ENCODE assay signal across 8 mouse cellular contexts in genomic region chr5:121220732-121221301, GRCm38 (mm10). TPM values are rescaled to one million over a fixed set of nuclear protein-coding genes. Genes with fewer than 3 reads are reported as not detected.
DNase-seq lines count a peak whose midpoint lies in the region; ATAC-seq lines count a peak whose summit lies in the region.

No protein-coding gene starts in this region.

- peak overlapping the region; percentile 77 for H3K4me2 ChIP-seq in heart, embryonic 14.5 days (ENCODE audit: low read length)

- peaks cover 6 to 14% of the 10 kb centered on the region in 2 experiments for H3K4me1 ChIP-seq in heart, embryonic 14.5 days (ENCODE audit: control insufficient read depth in 2 of 2, insufficient read depth in 2 of 2, low read length in 2 of 2)

- ATAC-seq in heart, embryonic 14.5 days (ENCODE audit: insufficient number of reproducible peaks, insufficient read depth, low FRiP score, low read depth): peak; percentile 43

- H3K9ac ChIP-seq in heart, embryonic 14.5 days (ENCODE audit: low read length): peak overlapping the region; percentile 93

- no peaks in the 10 kb centered on the region for H3K27me3 ChIP-seq in heart, embryonic 14.5 days (ENCODE audit: control insufficient read depth, insufficient read depth, low read length)
- H3K27me3 ChIP-seq in splenic B cell, adult 2 months (ENCODE audit: control insufficient read depth, insufficient read depth, low read length, poor library complexity, severe bottlenecking): no peaks in the 10 kb centered on the region

- H3K9me3 ChIP-seq in heart, embryonic 14.5 days (ENCODE audit: control insufficient read depth, low read length): no peaks in the 10 kb centered on the region

- WGBS in heart, embryonic 14.5 days: under 1% methylated on average over 37 of the region's 38 CpGs

- peak overlapping the region; percentile 18 to 75 for H3K27ac ChIP-seq in heart, embryonic 14.5 days (replicated peaks in 1 of 2; ENCODE audit: control insufficient read depth in 1 of 2, insufficient read depth in 1 of 2, low read depth in 2 of 2, low read length in 2 of 2)

- H3K36me3 ChIP-seq in heart, embryonic 14.5 days (ENCODE audit: control insufficient read depth, insufficient read depth, low read length): no peaks in the 10 kb centered on the region
- no peaks in the 10 kb centered on the region for H3K36me3 ChIP-seq in splenic B cell, adult 2 months (ENCODE audit: control insufficient read depth, insufficient read depth, low read length, poor library complexity, severe bottlenecking)

- peak overlapping the region; percentile 70 to 93 for H3K4me3 ChIP-seq in heart, embryonic 14.5 days (ENCODE audit: control insufficient read depth in 1 of 2, insufficient read depth in 1 of 2, low read depth in 1 of 2, low read length in 2 of 2)

- DNase-seq in B cell, adult 2 months: peak; percentile 27 to 36
- peak; percentile 44 for DNase-seq in ES-CJ7 (ENCODE audit: low read depth, low spot score)
- peak; percentile 61 for DNase-seq in embryo, embryonic 10 days (ENCODE audit: low spot score)
- DNase-seq in layer of hippocampus, postnatal 10 days (ENCODE audit: low spot score in 2 of 2): peak; percentile 54 to 68
- DNase-seq in lung, postnatal 25 days (ENCODE audit: low spot score): peak; percentile 8
- DNase-seq in splenic B cell, adult 2 months (ENCODE audit: low read depth, low spot score): peak; percentile 36
- DNase-seq in adrenal gland, adult 2 months: no peak

RNA-seq across cellular contexts. Expression of gene Hectd4, which starts 0.8 kb away (rescaled TPM):
- polyA plus RNA-seq in heart, embryonic 14.5 days (2014; fragmentation: Nextera tagmentation; extraction: Ambion mirVana): 5.5 and 5.8 TPM in 2 replicates
- total RNA-seq in layer of hippocampus, postnatal 10 days (2021): 100 to 1,000 TPM; 190 to 212 TPM
- total RNA-seq in adrenal gland, adult 2 months (2021): 10 to 100 TPM; 14.5 to 22.7 TPM
- 14.3 and 16.1 TPM in 2 replicates for polyA plus RNA-seq in adrenal gland, adult 2 months (2012; rRNA removed)

RNA-seq across cellular contexts. Expression of gene Rpl6, which starts 16.5 kb away (rescaled TPM):
- polyA plus RNA-seq in heart, embryonic 14.5 days (2014; fragmentation: Nextera tagmentation; extraction: Ambion mirVana): 386 and 413 TPM in 2 replicates
- 100 to 1,000 TPM; 520 to 542 TPM for total RNA-seq in layer of hippocampus, postnatal 10 days (2021)
- 1,000 to 10,000 TPM; 1,030 to 1,071 TPM for total RNA-seq in adrenal gland, adult 2 months (2021)
- 157 and 194 TPM in 2 replicates for polyA plus RNA-seq in adrenal gland, adult 2 months (2012; rRNA removed)

RNA-seq across cellular contexts. Expression of gene Ptpn11, which starts 29.6 kb away (rescaled TPM):
- 22.5 and 25.6 TPM in 2 replicates for polyA plus RNA-seq in heart, embryonic 14.5 days (2014; fragmentation: Nextera tagmentation; extraction: Ambion mirVana)
- 10 to 100 TPM; 78.1 to 82.4 TPM for total RNA-seq in layer of hippocampus, postnatal 10 days (2021)
- 100 to 1,000 TPM in 1 of 2 experiments, 10 to 100 TPM in 1; 97.6 to 121 TPM for total RNA-seq in adrenal gland, adult 2 months (2021)
- polyA plus RNA-seq in adrenal gland, adult 2 months (2012; rRNA removed): 24.4 and 26.2 TPM in 2 replicates

Comparison
In these comparisons a context has a peak if more than half of its experiments do, and no peak if none do; other contexts are left out.
1. RNA of gene Hectd4, which starts 0.8 kb away (total RNA-seq): 190 to 212 TPM in layer of hippocampus, postnatal 10 days; 14.5 to 22.7 TPM in adrenal gland, adult 2 months; every median in the first group is over 4 times any median in the second.